Mouse (Mus musculus) CH12.LX (cell line): Measurements from ENCODE around the gene Pou4f2.

ENCODE experiments used
- CHD1 ChIP-seq: IDR thresholded peaks from 2 replicates; pipeline ENCODE4 v1.6.1; 2012; ENCODE audit warnings: low read depth, low read length, improper control_type of control experiment, inconsistent platforms
- CHD2 ChIP-seq: IDR thresholded peaks from 2 replicates; pipeline ENCODE4 v1.6.1; 2011; ENCODE audit warnings: low read length, improper control_type of control experiment
- CTCF ChIP-seq, 2 experiments: IDR thresholded peaks in 1 of 2; conservative IDR thresholded peaks in 1 of 2; 2 replicates each; pipeline ENCODE4 v1.5.1; 2011 to 2012; ENCODE audit warnings: low read depth in 2 of 2, low read length in 2 of 2, improper control_type of control experiment in 1 of 2, inconsistent platforms in 1 of 2, mild to moderate bottlenecking in 1 of 2, moderate library complexity in 1 of 2
- EP300 ChIP-seq: IDR thresholded peaks from 2 replicates; pipeline ENCODE4 v1.6.1; 2011; ENCODE audit warnings: low read length, improper control_type of control experiment
- JUND ChIP-seq: conservative IDR thresholded peaks from 2 replicates; pipeline ENCODE4 v1.6.1; 2011; ENCODE audit warnings: low read depth, low read length, improper control_type of control experiment
- KAT2A ChIP-seq: IDR thresholded peaks from 2 replicates; pipeline ENCODE4 v1.6.1; 2012; ENCODE audit warnings: low read length, improper control_type of control experiment, inconsistent platforms; ENCODE audit not compliant: insufficient replicate concordance
- NRF1 ChIP-seq: IDR thresholded peaks from 2 replicates; pipeline ENCODE4 v1.6.1; 2014; ENCODE audit warnings: low read depth, mild to moderate bottlenecking, inconsistent platforms, low read length, improper control_type of control experiment, moderate library complexity
- POLR2A ChIP-seq: IDR thresholded peaks from 2 replicates; pipeline ENCODE4 v1.6.1; 2011; ENCODE audit warnings: low read depth, mild to moderate bottlenecking, improper control_type of control experiment, low read length
- SIN3A ChIP-seq: IDR thresholded peaks from 2 replicates; pipeline ENCODE4 v1.6.1; 2012; ENCODE audit warnings: low read length, improper control_type of control experiment, inconsistent platforms
- TBP ChIP-seq: conservative IDR thresholded peaks from 2 replicates; pipeline ENCODE4 v1.6.1; 2011; ENCODE audit warnings: low read depth, low read length, improper control_type of control experiment
- ZKSCAN1 ChIP-seq: IDR thresholded peaks from 2 replicates; pipeline ENCODE4 v1.6.1; 2012; ENCODE audit warnings: low read depth, inconsistent platforms, low read length, improper control_type of control experiment, borderline replicate concordance
- ZNF384 ChIP-seq: IDR thresholded peaks from 2 replicates; pipeline ENCODE4 v1.6.1; 2012; ENCODE audit warnings: low read depth, low read length, improper control_type of control experiment, inconsistent platforms

DNA sequence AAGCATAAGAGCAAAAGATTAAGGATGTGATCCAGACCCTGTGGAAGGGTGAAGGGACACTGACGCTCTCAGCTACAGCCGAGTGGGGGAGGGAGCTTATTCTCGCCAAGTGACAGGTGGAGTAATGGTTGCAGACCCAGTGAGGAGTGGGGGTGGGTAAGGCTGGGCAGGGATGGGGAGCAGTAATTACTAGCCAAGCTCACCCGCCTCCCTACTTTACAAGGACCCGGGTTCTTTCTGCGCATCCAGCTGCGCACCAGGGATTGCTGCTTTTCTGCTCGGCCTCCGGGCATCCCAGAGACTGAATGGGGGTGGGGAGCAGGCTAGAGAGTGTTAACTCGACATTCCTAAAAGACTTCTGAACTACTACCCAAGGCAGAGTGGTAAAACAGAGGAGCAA is 10.0 kb downstream of the Pou4f2 start:
- no peak for TF ChIP-seq CTCF (conservative IDR thresholded peaks at IDR 0.05 in 1 of 2, IDR thresholded peaks at IDR 0.05 in 1 of 2; ENCODE audit: low read depth in 2 of 2, low read length in 2 of 2)
- no peak for TF ChIP-seq ZNF384
- no peak for TF ChIP-seq JUND
- no peak for TF ChIP-seq POLR2A
- no peak for TF ChIP-seq CHD1
- no peak for TF ChIP-seq EP300
- TF ChIP-seq ZKSCAN1, result no peak
- no peak for TF ChIP-seq TBP
- no peak for TF ChIP-seq KAT2A
- TF ChIP-seq SIN3A, result no peak
- TF ChIP-seq NRF1, result no peak
- no peak for TF ChIP-seq CHD2
